Mouse (Mus musculus): ENCODE measurements around the gene Notch3.
"Not testable (repeated sequence)": the region's sequence is repeated elsewhere in the genome, so short reads cannot be mapped to it uniquely, and the experiment has no call there.

GRCm38 (mm10) chr17:32211554-32211953 lies 44.9 kb upstream of the Notch3 start:
- TF ChIP-seq POLR2A (IDR thresholded peaks at IDR 0.05; ENCODE audit: borderline replicate concordance, extremely low read depth, insufficient read depth, insufficient read length, poor library complexity, severe bottlenecking); CTCF (IDR thresholded peaks at IDR 0.05; ENCODE audit: borderline replicate concordance, extremely low read depth, insufficient read depth, insufficient read length): not testable (repeated sequence)
